Mouse (Mus musculus): ENCODE results near the gene Senp3.
A peak's percentile ranks its signal among the peaks of the same experiment; 100 is the strongest.
"Not testable (repeated sequence)": the region's sequence is repeated elsewhere in the genome, so short reads cannot be mapped to it uniquely, and the experiment has no call there.

Senp3 gene

GRCm38 (mm10) chr11:69655264-69656064, 26.4 kb downstream of the Senp3 start, which contains the start of gene Sox15:
TSS of gene Sox15 (plus strand) at chr11:69655314.
- peak; percentile 34 for DNase-seq (ENCODE audit: low read depth, low spot score)

GRCm38 (mm10) chr11:69654760-69655159, 27.1 kb downstream of the Senp3 start:
- DNase-seq (ENCODE audit: low read depth, low spot score): no peak

GRCm38 (mm10) chr11:69653399-69653798, 28.5 kb downstream of the Senp3 start:
- DNase-seq (ENCODE audit: low read depth, low spot score): no peak

GRCm38 (mm10) chr11:69645860-69646259, 36.0 kb downstream of the Senp3 start:
- DNase-seq (ENCODE audit: low read depth, low spot score): no peak

GRCm38 (mm10) chr11:69635471-69635870, 46.4 kb downstream of the Senp3 start:
- DNase-seq (ENCODE audit: low read depth, low spot score): no peak

GRCm38 (mm10) chr11:69633128-69633866, 48.6 kb downstream of the Senp3 start:
- peak; percentile 57 for DNase-seq (ENCODE audit: low read depth, low spot score)

- peak; percentile 97 for DNase-seq (ENCODE audit: low read depth, low spot score)
Measured at GRCm38 (mm10) chr11:69632284-69633089, 49.4 kb downstream of the Senp3 start, which contains the start of gene Fxr2. TSS of gene Fxr2 (plus strand) at chr11:69632990.

- peak; percentile 56 for DNase-seq (ENCODE audit: low read depth, low spot score)
Measured at GRCm38 (mm10) chr11:69629802-69630201, 52.1 kb downstream of the Senp3 start.

- peak; percentile 78 for DNase-seq (ENCODE audit: low read depth, low spot score)
Measured at GRCm38 (mm10) chr11:69628286-69628685, 53.6 kb downstream of the Senp3 start.

- DNase-seq (ENCODE audit: low read depth, low spot score): not testable (repeated sequence)
Measured at GRCm38 (mm10) chr11:69624339-69624738, 57.5 kb downstream of the Senp3 start.

Data from A20 (cell line).